Mouse (Mus musculus): Measurements from ENCODE around the gene Csrnp3. TPM values are rescaled to one million over a fixed set of nuclear protein-coding genes. Genes with fewer than 3 reads are reported as not detected.

Csrnp3 gene
- polyA plus RNA-seq, 1 experiment: not detected

GRCm38 (mm10) chr2:65856791-65857190 lies 11.2 kb downstream of the Csrnp3 start:
- TF ChIP-seq GATA1 (IDR thresholded peaks at IDR 0.05; ENCODE audit: low read length): no peak

GRCm38 (mm10) chr2:65859767-65860727 lies 14.5 kb downstream of the Csrnp3 start:
- TF ChIP-seq GATA1 (IDR thresholded peaks at IDR 0.05; ENCODE audit: low read length): no peak

- TF ChIP-seq GATA1 (IDR thresholded peaks at IDR 0.05; ENCODE audit: low read length): no peak
These were observed 19.3 kb downstream of the Csrnp3 start for GRCm38 (mm10) chr2:65864778-65865339.

- TF ChIP-seq GATA1 (IDR thresholded peaks at IDR 0.05; ENCODE audit: low read length): no peak
These were observed 25.5 kb downstream of the Csrnp3 start for GRCm38 (mm10) chr2:65870919-65871582.

- TF ChIP-seq GATA1 (IDR thresholded peaks at IDR 0.05; ENCODE audit: low read length): no peak
These were observed 46.0 kb downstream of the Csrnp3 start for GRCm38 (mm10) chr2:65891590-65891989.

GRCm38 (mm10) chr2:65893241-65893640 lies 47.7 kb downstream of the Csrnp3 start:
- no peak for TF ChIP-seq GATA1 (IDR thresholded peaks at IDR 0.05; ENCODE audit: low read length)

- TF ChIP-seq GATA1 (IDR thresholded peaks at IDR 0.05; ENCODE audit: low read length): no peak
These were observed 48.7 kb downstream of the Csrnp3 start for GRCm38 (mm10) chr2:65894299-65894698.

GRCm38 (mm10) chr2:65896542-65896941 lies 51.0 kb downstream of the Csrnp3 start:
- no peak for TF ChIP-seq GATA1 (IDR thresholded peaks at IDR 0.05; ENCODE audit: low read length)

GRCm38 (mm10) chr2:65897084-65897483 lies 51.5 kb downstream of the Csrnp3 start:
- no peak for TF ChIP-seq GATA1 (IDR thresholded peaks at IDR 0.05; ENCODE audit: low read length)

GRCm38 (mm10) chr2:65899478-65899877 lies 53.9 kb downstream of the Csrnp3 start:
- TF ChIP-seq GATA1 (IDR thresholded peaks at IDR 0.05; ENCODE audit: low read length): no peak

GRCm38 (mm10) chr2:65908526-65908925 lies 63.0 kb downstream of the Csrnp3 start:
- TF ChIP-seq GATA1 (IDR thresholded peaks at IDR 0.05; ENCODE audit: low read length): no peak

- no peak for TF ChIP-seq GATA1 (IDR thresholded peaks at IDR 0.05; ENCODE audit: low read length)
These were observed 64.4 kb downstream of the Csrnp3 start for GRCm38 (mm10) chr2:65909724-65910521.

GRCm38 (mm10) chr2:65915994-65916393 lies 70.4 kb downstream of the Csrnp3 start:
- no peak for TF ChIP-seq GATA1 (IDR thresholded peaks at IDR 0.05; ENCODE audit: low read length)

- no peak for TF ChIP-seq GATA1 (IDR thresholded peaks at IDR 0.05; ENCODE audit: low read length)
These were observed 75.3 kb downstream of the Csrnp3 start for GRCm38 (mm10) chr2:65920651-65921412.

All from G1E-ER4 (cell line).